Mouse (Mus musculus) heart, postnatal 0 days (tissue): ENCODE results near the gene Smok2a.
"Not testable (repeated sequence)": the region's sequence is repeated elsewhere in the genome, so short reads cannot be mapped to it uniquely, and the experiment has no call there.

Experiments used
- CTCF ChIP-seq: IDR thresholded peaks from 2 replicates; pipeline ENCODE4 v1.5.1; 2016; ENCODE audit warnings: antibody characterized with exemption, control low read depth, low read depth
- EP300 ChIP-seq: IDR thresholded peaks from 2 replicates; pipeline ENCODE4 v1.6.1; 2016; ENCODE audit warnings: antibody characterized with exemption, low read depth

DNA sequence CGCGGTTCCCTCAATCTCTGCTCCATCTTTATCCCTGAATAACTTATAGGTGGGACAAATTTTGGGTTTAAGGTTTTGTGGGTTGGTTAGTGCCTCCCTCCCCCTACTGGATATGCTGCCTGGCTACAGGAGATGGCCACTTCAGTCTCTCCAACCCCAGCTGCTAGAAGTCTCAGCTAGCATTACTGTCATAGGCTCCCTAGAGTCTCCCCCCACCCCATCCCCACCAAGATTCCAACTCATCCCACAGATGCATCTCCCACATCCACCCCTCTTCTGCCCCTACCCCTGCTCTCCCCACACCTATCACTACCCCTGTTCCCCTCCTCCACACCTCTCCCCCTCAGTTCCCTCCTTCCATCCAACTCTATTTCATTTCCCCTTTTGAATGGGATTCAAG lies 933 bp downstream of the Smok2a start:
- TF ChIP-seq EP300, CTCF: not testable (repeated sequence)
